Mouse (Mus musculus) left cerebral cortex, adult 18-20 months (tissue): ENCODE measurements at regions not wholly inside any gene's neighbourhood (a gene's known extent, or its start where the extent isn't known, plus 50 kb on each side); places are given as distances from the start of the nearest gene placed in this dataset.

ENCODE experiments used
- DNase-seq, 2 experiments: peaks; one replicate each; pipeline ENCODE4 v3.0.0; 2021 to 2022; ENCODE audit warnings: low spot score in 2 of 2, mixed read lengths in 1 of 2

DNA sequence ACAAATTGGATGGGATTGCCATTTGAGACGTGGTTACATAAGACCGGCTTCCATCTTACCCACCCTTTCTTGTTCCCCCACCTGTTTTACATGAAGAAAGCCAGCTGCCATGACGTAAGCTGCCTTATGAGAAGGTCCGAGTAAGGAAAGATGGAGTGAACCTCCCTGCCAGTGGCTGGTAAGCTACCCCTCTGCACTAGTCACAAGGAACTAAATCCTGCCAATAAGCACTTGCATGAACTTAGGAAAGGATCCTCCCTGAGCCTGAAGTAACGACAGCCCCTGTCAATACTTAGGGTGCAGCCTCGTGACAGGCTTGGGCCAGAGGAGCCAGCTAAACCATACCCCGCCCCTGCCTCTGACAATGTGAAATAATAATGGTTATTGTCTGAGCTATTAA lies 62.8 kb upstream of the Gm47985 start:
- DNase-seq: no peak

- DNase-seq: no peak
Observed at GRCm38 (mm10) chr1:151121686-151122085, 60.7 kb upstream of the Gm47985 start.

DNA sequence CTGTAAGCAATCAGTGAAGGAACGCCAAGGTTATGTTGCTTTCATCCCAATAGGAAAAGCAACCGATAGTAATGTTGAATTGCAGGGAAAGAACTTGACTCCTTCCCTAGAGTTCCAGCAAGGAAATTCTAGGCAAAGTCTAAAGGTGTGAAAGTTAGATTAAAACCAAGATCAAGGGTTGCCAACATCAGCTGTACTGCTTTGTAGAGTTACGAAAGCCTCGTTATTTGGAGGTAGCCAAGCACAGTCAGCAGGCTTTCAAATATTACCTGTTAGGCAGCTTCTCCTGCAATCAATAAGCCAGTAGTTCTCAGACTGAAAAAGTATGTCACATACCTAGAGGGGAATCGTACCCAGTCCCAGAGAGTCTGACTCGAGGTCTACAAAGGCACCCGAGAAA lies 58.4 kb upstream of the Gm47985 start:
- DNase-seq: no peak

DNA sequence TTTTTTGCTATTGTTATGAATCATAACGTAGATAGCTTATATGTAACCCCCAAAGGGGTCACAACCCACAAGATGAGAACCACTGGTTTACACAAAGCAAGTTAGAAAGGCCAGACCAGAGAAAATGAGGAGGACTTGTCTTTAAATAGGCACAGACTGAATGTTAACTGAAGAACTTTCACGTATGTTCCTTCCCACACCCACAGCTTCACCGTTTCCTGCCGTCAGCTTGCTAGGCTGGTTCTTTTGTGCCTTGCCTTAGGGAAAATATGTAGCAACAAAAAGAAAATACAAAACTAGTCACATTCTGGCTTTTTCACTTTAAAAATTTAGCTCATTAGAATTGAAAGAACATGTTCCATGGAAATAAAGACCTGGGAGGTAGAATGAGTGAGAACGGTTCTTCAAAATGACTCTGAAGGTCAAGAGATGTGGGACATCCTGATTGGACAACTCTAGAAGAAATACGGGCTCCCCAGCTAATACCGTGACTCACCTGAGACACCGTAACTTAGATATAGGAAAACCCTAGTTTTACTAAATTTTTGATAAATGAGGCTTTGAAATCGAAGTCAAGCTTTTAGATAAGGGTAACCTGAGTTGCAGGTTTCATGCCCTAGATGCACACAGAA lies 57.2 kb upstream of the Gm47985 start:
- DNase-seq: peak; percentile 35 to 39

GRCm38 (mm10) chr1:151125764-151126485 lies 56.4 kb upstream of the Gm47985 start:
- DNase-seq: peak in 1 of 2 experiments; percentile 41

- no peak for DNase-seq
Observed at GRCm38 (mm10) chr1:151126756-151127155, 55.6 kb upstream of the Gm47985 start.

DNA sequence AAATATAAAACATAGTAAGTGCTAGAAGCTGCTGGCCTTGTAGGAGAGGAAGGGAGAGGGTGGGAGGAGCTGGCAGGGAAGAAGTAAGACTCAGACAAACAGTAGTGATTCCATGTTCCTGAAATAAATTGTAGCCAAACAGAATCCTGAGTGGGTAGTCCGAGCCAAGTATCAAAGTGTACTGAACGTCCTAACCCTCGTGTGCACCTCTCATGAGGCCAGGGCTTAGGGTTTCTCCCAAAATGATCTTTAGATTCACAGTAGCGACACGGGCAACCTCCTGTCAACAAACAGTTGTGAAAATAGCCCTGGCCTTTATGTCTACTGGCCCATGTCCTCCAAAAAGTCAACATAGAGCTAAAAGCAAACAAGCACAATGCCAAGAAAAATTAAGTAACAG lies 54.3 kb upstream of the Gm47985 start:
- peak in 1 of 2 experiments; percentile 12 for DNase-seq

DNA sequence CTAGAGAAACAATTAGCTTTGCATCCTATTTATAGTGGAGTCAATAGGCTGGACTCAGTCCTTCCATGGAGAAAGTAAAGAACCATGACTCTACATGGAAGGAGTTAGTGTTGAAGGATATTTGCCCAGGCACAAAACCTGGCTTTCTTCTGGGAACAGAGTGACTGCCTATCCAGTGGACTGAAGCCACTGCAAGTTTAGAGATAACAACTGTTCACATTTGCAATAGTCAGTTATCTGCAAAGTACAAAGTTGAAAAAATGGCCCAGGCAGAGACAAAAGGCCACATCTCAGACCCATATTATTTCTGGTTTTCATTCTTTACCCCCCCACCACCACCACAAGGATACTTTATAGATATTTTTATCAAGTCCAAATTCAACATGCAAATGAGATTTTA lies 53.4 kb upstream of the Gm47985 start:
- DNase-seq: no peak

DNA sequence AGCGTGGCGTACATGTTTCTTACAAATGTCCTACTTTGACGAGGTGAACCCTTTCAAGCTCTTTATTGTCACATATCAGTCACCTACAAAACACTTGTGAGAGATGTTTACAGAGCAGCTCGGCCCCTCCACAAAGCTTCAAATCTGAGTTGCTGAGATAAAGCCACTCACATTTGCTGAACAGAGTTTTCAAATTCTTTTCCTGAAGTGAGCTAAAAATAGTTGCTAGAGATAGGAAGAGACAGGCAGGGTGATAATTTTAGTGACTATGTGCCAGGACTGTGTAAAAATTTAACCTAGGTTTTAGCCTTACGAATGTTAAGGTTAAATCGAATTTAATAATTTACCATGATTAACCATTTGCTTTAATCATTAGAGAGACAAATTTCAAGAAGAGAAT lies 52.3 kb upstream of the Gm47985 start:
- no peak for DNase-seq

DNA sequence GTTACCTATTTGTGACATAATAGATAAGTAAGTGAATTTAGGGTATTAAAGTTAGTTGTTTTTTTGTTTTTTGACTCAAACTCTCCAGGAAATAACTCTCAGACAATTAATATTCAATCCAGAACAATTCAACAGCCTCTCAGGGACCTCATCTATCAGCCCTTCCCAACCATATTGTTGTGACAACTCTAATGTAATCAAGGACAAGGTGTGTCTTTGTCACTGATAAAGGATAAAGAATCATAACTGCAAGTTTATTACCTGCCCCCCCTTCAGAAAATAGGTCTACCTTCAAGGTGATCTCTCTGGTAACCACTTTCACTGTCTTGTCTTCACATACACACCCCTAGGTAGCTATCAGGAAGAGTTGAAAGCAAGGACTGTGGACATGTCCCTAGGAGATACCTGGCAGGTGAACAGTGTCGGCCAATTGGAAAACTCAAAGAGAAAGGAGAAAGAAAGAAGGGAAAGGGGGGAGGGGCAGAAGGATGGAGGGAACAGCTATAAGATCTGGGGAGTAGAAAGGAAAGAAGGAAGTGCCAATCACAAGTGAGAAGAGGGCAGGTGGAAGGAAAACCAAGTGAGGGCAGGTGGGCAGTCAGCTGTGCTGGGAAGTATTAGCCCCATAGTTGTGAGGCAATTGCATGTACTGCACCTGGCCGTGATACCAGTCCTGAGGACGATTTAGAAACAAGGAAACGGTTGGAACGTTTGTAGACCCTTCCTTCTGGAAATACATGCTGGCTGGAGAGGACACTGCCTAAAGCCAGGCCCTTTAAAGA lies 51.3 kb upstream of the Gm47985 start:
- DNase-seq: no peak

- DNase-seq: no peak
Observed at GRCm38 (mm10) chr1:151131627-151132284, 50.6 kb upstream of the Gm47985 start.
